Mouse (Mus musculus) CH12.LX (cell line): ENCODE results near the gene Mettl6. TPM values are rescaled to one million over a fixed set of nuclear protein-coding genes. Genes with fewer than 3 reads are reported as not detected.

Experiments
- DNase-seq: peaks from one replicate; pipeline ENCODE4 v3.0.0-alpha.2; 2013; ENCODE audit errors: extremely low read depth
- H3K27ac ChIP-seq: 2 replicates; pipeline ENCODE4 v1.5.1; 2012; ENCODE audit warnings: low read depth, mild to moderate bottlenecking, control low read depth, moderate library complexity; ENCODE audit not compliant: insufficient read depth
- H3K27me3 ChIP-seq: replicated peaks from 2 replicates; pipeline ENCODE3; 2012; ENCODE audit warnings: inconsistent platforms
- H3K36me3 ChIP-seq, 2 experiments: replicated peaks in 1 of 2; 2 replicates each; pipeline versions ENCODE3 to v1.6.1; 2012; ENCODE audit warnings: inconsistent platforms in 1 of 2, low read length in 1 of 2, mild to moderate bottlenecking in 1 of 2, mixed read lengths in 1 of 2, moderate library complexity in 1 of 2; ENCODE audit not compliant: control insufficient read depth in 1 of 2, insufficient read depth in 1 of 2
- H3K4me1 ChIP-seq, 2 experiments: 2 replicates each; pipeline ENCODE4 v1.6.1; 2012; ENCODE audit warnings: inconsistent platforms in 1 of 2, moderate library complexity in 1 of 2; ENCODE audit not compliant: insufficient read depth in 2 of 2, control insufficient read depth in 1 of 2
- H3K4me2 ChIP-seq: 2 replicates; pipeline ENCODE4 v1.6.1; 2012; ENCODE audit warnings: low read depth, mild to moderate bottlenecking, control low read depth; ENCODE audit not compliant: poor library complexity, insufficient read depth, severe bottlenecking
- H3K4me3 ChIP-seq, 3 experiments: fragments of 150-350 bp in 1 of 3; sonication (generic) in 1 of 3; replicated peaks in 1 of 3; 2 replicates each; pipeline versions ENCODE3 to v1.5.1; 2011 to 2012; ENCODE audit warnings: low read depth in 2 of 3, low read length in 2 of 3, mild to moderate bottlenecking in 2 of 3, moderate library complexity in 2 of 3, control low read depth in 1 of 3, improper control_type of control experiment in 1 of 3, inconsistent platforms in 1 of 3, mixed read lengths in 1 of 3; ENCODE audit not compliant: poor library complexity in 1 of 3
- H3K79me2 ChIP-seq: replicated peaks from 2 replicates; pipeline ENCODE4 v1.6.1; 2012; ENCODE audit warnings: mild to moderate bottlenecking, moderate library complexity; ENCODE audit not compliant: control insufficient read depth, poor library complexity, insufficient read depth, severe bottlenecking; ENCODE audit errors: extremely low read depth
- H3K9ac ChIP-seq: 2 replicates; pipeline ENCODE4 v1.6.1; 2012; ENCODE audit warnings: low read depth, mild to moderate bottlenecking, control low read depth, moderate library complexity; ENCODE audit not compliant: insufficient read depth
- H3K9me3 ChIP-seq: replicated peaks from 2 replicates; pipeline ENCODE3; 2012; ENCODE audit warnings: low read length, inconsistent platforms, mixed read lengths
- BHLHE40 ChIP-seq: IDR thresholded peaks from 2 replicates; pipeline ENCODE4 v1.6.1; 2011; ENCODE audit warnings: mild to moderate bottlenecking, low read depth, low read length, improper control_type of control experiment
- CHD1 ChIP-seq: IDR thresholded peaks from 2 replicates; pipeline ENCODE4 v1.6.1; 2012; ENCODE audit warnings: low read depth, low read length, improper control_type of control experiment, inconsistent platforms
- CHD2 ChIP-seq: IDR thresholded peaks from 2 replicates; pipeline ENCODE4 v1.6.1; 2011; ENCODE audit warnings: low read length, improper control_type of control experiment
- CTCF ChIP-seq, 2 experiments: IDR thresholded peaks in 1 of 2; conservative IDR thresholded peaks in 1 of 2; 2 replicates each; pipeline ENCODE4 v1.5.1; 2011 to 2012; ENCODE audit warnings: low read depth in 2 of 2, low read length in 2 of 2, improper control_type of control experiment in 1 of 2, inconsistent platforms in 1 of 2, mild to moderate bottlenecking in 1 of 2, moderate library complexity in 1 of 2
- E2F4 ChIP-seq: IDR thresholded peaks from 2 replicates; pipeline ENCODE4 v1.6.1; 2011; ENCODE audit warnings: low read depth, low read length, improper control_type of control experiment; ENCODE audit not compliant: insufficient replicate concordance
- EP300 ChIP-seq: IDR thresholded peaks from 2 replicates; pipeline ENCODE4 v1.6.1; 2011; ENCODE audit warnings: low read length, improper control_type of control experiment
- ETS1 ChIP-seq: conservative IDR thresholded peaks from 2 replicates; pipeline ENCODE4 v1.6.1; 2012; ENCODE audit warnings: low read depth, mild to moderate bottlenecking, inconsistent platforms, low read length, improper control_type of control experiment, moderate library complexity
- GABPA ChIP-seq: IDR thresholded peaks from 2 replicates; pipeline ENCODE4 v1.6.1; 2012; ENCODE audit warnings: low read depth, low read length, improper control_type of control experiment, inconsistent platforms; ENCODE audit not compliant: insufficient replicate concordance
- HCFC1 ChIP-seq: IDR thresholded peaks from 2 replicates; pipeline ENCODE4 v1.6.1; 2012; ENCODE audit warnings: low read depth, mild to moderate bottlenecking, inconsistent platforms, low read length, improper control_type of control experiment
- IRF4 ChIP-seq: IDR thresholded peaks from 2 replicates; pipeline ENCODE4 v1.6.1; 2014; ENCODE audit warnings: low read depth, mild to moderate bottlenecking, inconsistent platforms, low read length, improper control_type of control experiment
- JUN ChIP-seq: IDR thresholded peaks from 2 replicates; pipeline ENCODE4 v1.6.1; 2011; ENCODE audit warnings: low read depth, mild to moderate bottlenecking, low read length, improper control_type of control experiment, moderate library complexity; ENCODE audit not compliant: insufficient read depth
- KAT2A ChIP-seq: IDR thresholded peaks from 2 replicates; pipeline ENCODE4 v1.6.1; 2012; ENCODE audit warnings: low read length, improper control_type of control experiment, inconsistent platforms; ENCODE audit not compliant: insufficient replicate concordance
- MAFK ChIP-seq: IDR thresholded peaks from 2 replicates; pipeline ENCODE4 v1.6.1; 2011; ENCODE audit warnings: low read length, improper control_type of control experiment; ENCODE audit not compliant: insufficient replicate concordance
- MAX ChIP-seq: IDR thresholded peaks from 2 replicates; pipeline ENCODE4 v1.6.1; 2011; ENCODE audit warnings: low read length, improper control_type of control experiment
- MAZ ChIP-seq: IDR thresholded peaks from 2 replicates; pipeline ENCODE4 v1.6.1; 2012; ENCODE audit warnings: low read depth, mild to moderate bottlenecking, inconsistent platforms, low read length, improper control_type of control experiment, moderate library complexity
- MXI1 ChIP-seq: IDR thresholded peaks from 2 replicates; pipeline ENCODE4 v1.6.1; 2011; ENCODE audit warnings: mild to moderate bottlenecking, low read depth, low read length, improper control_type of control experiment
- MYC ChIP-seq: IDR thresholded peaks from 2 replicates; pipeline ENCODE4 v1.6.1; 2011; ENCODE audit warnings: low read depth, mild to moderate bottlenecking, improper control_type of control experiment, low read length
- NELFE ChIP-seq: IDR thresholded peaks from 2 replicates; pipeline ENCODE4 v1.6.1; 2011; ENCODE audit warnings: low read depth, low read length, improper control_type of control experiment
- NRF1 ChIP-seq: IDR thresholded peaks from 2 replicates; pipeline ENCODE4 v1.6.1; 2014; ENCODE audit warnings: low read depth, mild to moderate bottlenecking, inconsistent platforms, low read length, improper control_type of control experiment, moderate library complexity
- PAX5 ChIP-seq: IDR thresholded peaks from 2 replicates; pipeline ENCODE4 v1.6.1; 2012; ENCODE audit warnings: low read length, inconsistent platforms, mixed read lengths
- POLR2A ChIP-seq: IDR thresholded peaks from 2 replicates; pipeline ENCODE4 v1.6.1; 2011; ENCODE audit warnings: low read depth, mild to moderate bottlenecking, improper control_type of control experiment, low read length
- POLR2AphosphoS2 ChIP-seq: IDR thresholded peaks from 2 replicates; pipeline ENCODE4 v1.6.1; 2011; ENCODE audit warnings: low read depth, low read length, improper control_type of control experiment
- RAD21 ChIP-seq: IDR thresholded peaks from 2 replicates; pipeline ENCODE4 v1.6.1; 2011; ENCODE audit warnings: low read depth, mild to moderate bottlenecking, low read length, improper control_type of control experiment, moderate library complexity
- TBP ChIP-seq: conservative IDR thresholded peaks from 2 replicates; pipeline ENCODE4 v1.6.1; 2011; ENCODE audit warnings: low read depth, low read length, improper control_type of control experiment
- TCF12 ChIP-seq: IDR thresholded peaks from 2 replicates; pipeline ENCODE4 v1.6.1; 2014; ENCODE audit warnings: low read depth, mild to moderate bottlenecking, inconsistent platforms, low read length, improper control_type of control experiment
- UBTF ChIP-seq: IDR thresholded peaks from 2 replicates; pipeline ENCODE4 v1.6.1; 2012; ENCODE audit warnings: low read depth, mild to moderate bottlenecking, inconsistent platforms, low read length, improper control_type of control experiment, moderate library complexity
- USF1 ChIP-seq: IDR thresholded peaks from 2 replicates; pipeline ENCODE4 v1.6.1; 2014; ENCODE audit warnings: low read depth, mild to moderate bottlenecking, inconsistent platforms, low read length, improper control_type of control experiment
- USF2 ChIP-seq: conservative IDR thresholded peaks from 2 replicates; pipeline ENCODE4 v1.6.1; 2011; ENCODE audit warnings: low read depth, low read length, improper control_type of control experiment
- ZC3H11A ChIP-seq: IDR thresholded peaks from 2 replicates; pipeline ENCODE4 v1.6.1; 2012; ENCODE audit warnings: low read depth, mild to moderate bottlenecking, inconsistent platforms, low read length, improper control_type of control experiment
- ZKSCAN1 ChIP-seq: IDR thresholded peaks from 2 replicates; pipeline ENCODE4 v1.6.1; 2012; ENCODE audit warnings: low read depth, inconsistent platforms, low read length, improper control_type of control experiment, borderline replicate concordance
- ZMIZ1 ChIP-seq: IDR thresholded peaks from 2 replicates; pipeline ENCODE4 v1.6.1; 2012; ENCODE audit warnings: low read depth, mild to moderate bottlenecking, inconsistent platforms, low read length, improper control_type of control experiment
- ZNF384 ChIP-seq: IDR thresholded peaks from 2 replicates; pipeline ENCODE4 v1.6.1; 2012; ENCODE audit warnings: low read depth, low read length, improper control_type of control experiment, inconsistent platforms
- dilution Hi-C: fragments of 300-500 bp; cut with MboI; formaldehyde crosslinking; loops from 2 replicates; pipeline ENCODE4 v1.14.3; 2020; ENCODE audit warnings: low sequenced_read_pairs; ENCODE audit not compliant: extremely low pct_unique_long_range_greater_than_20kb, extremely low pct_ligation_motif_present
- in situ Hi-C: fragments of 300-500 bp; cut with MboI; formaldehyde crosslinking; loops from 3 replicates; pipeline ENCODE4 v1.14.3; 2019; ENCODE audit warnings: low sequenced_read_pairs, low pct_ligation_motif_present, low pct_unique_long_range_greater_than_20kb, mixed read lengths
- polyA plus RNA-seq: library from polyadenylated mRNA; unstranded; fragments of >175 nt; gene quantifications from 2 replicates; pipeline ENCODE4 v1.2.1, GENCODE M21; 2012; ENCODE audit warnings: low read depth; ENCODE audit not compliant: insufficient read length
- total RNA-seq, 2 experiments: library from RNA; depleted of rRNA; stranded (reverse); fragments of 300-350 nt in 1 of 2; fragments of >200 nt in 1 of 2; gene quantifications; 2 replicates each; pipeline ENCODE4 v1.2.3; 2012 to 2014

The Mettl6 gene
- total and polyA plus RNA-seq, 3 experiments = 38.2 to 122 (median 69.8) TPM

DNA sequence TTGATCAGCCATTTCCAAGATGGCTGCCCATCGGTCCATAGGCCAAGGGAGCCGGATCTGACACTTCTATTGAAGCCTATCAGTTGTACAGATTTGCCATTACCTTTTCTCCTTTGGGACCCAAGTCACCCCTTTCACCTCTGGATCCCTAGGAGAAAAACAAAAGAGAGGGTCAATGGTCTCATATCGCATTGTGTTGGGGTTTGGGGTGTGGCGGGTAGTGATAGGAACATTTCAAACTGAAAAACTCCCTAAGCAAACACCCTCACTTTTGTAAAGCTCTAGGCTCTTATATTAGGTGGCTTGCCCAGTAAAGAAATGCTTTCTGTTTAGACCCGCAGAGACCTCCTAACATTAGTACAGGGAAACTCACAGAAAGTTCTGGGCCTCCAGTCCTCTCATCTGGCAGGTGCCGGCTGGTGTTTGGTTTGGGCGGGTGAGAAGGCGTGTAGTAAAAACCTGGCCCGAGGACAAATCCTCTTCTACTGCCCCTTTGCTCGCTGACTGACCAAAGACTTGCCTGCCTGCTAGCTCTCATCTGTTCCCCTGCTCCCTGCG lies 49.1 kb upstream of the Mettl6 start:
- Histone ChIP-seq H3K4me3 (no peak overlapping the region), H3K4me2 (no peak overlapping the region), H3K9me3 (no peaks in the 10 kb centered on the region), H3K9ac (no peak overlapping the region), H3K79me2 (no peaks in the 10 kb centered on the region), H3K27me3 (no peaks in the 10 kb centered on the region), H3K36me3 (no peaks in the 10 kb centered on the region), H3K27ac (no peak overlapping the region), H3K4me1 (peaks cover 9 to 24% of the 10 kb centered on the region in 2 experiments)
- in situ Hi-C loops = no loop called here
- TF ChIP-seq E2F4 = no peak
- TF ChIP-seq USF2 = no peak
- TF ChIP-seq MXI1 = no peak
- TF ChIP-seq MAX = no peak
- TF ChIP-seq TBP = no peak
- dilution Hi-C loops = no loop called here
- no peak for DNase-seq

DNA sequence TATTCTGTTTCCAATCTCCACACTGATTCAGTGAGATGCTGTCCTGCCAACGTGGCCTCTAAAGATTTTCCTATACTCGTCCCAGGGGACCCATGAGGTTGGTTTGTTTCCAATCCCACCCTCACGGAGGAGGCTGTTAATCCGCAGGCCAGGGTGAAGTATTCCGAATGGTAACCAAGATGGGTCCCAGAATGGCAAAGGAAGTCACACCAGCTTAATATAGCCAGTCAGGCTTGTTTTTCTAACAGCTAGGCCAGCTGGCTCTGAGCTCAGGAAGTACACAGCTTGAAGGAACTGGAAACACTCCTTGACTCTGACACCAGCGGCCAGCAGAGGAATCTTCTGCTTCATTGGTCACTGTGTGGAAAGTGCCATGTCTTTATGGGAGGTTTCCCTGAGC lies 42.5 kb upstream of the Mettl6 start:
- in situ Hi-C loops = no loop called here
- dilution Hi-C loops = no loop called here
- Histone ChIP-seq H3K36me3 (no peaks in the 10 kb centered on the region), H3K4me3 (no peak overlapping the region), H3K9ac (no peak overlapping the region), H3K9me3 (no peaks in the 10 kb centered on the region), H3K79me2 (no peaks in the 10 kb centered on the region), H3K27me3 (no peaks in the 10 kb centered on the region), H3K27ac (peak overlapping the region; percentile 22; the same call in 1 of the 2 replicates), H3K4me1 (peaks cover 34 to 68% of the 10 kb centered on the region in 2 experiments), H3K4me2 (no peak overlapping the region)
- DNase-seq = peak; percentile 83
- no peak for TF ChIP-seq ZMIZ1
- peak; percentile 46; the same call in 1 of the 2 replicates for TF ChIP-seq ETS1
- TF ChIP-seq ZC3H11A = no peak
- TF ChIP-seq MAX = peak; percentile 43
- TF ChIP-seq HCFC1 = no peak; the same call in 1 of the 2 replicates
- no peak for TF ChIP-seq E2F4
- TF ChIP-seq RAD21 = no peak; the same call in 1 of the 2 replicates
- 0 out of 2 replicates have a peak, but pooled peaks have one; percentile 30 for TF ChIP-seq MXI1
- TF ChIP-seq CHD2 = no peak
- no peak for TF ChIP-seq GABPA
- no peak for TF ChIP-seq CTCF (conservative IDR thresholded peaks at IDR 0.05 in 1 of 2, IDR thresholded peaks at IDR 0.05 in 1 of 2; ENCODE audit: low read depth in 2 of 2, low read length in 2 of 2)
- no peak for TF ChIP-seq USF2
- no peak for TF ChIP-seq POLR2A
- no peak for TF ChIP-seq TBP
- no peak for TF ChIP-seq ZKSCAN1
- no peak for TF ChIP-seq KAT2A
- TF ChIP-seq MAFK = peak; percentile 23; the same call in 1 of the 2 replicates
- TF ChIP-seq BHLHE40 = peak; percentile 28; the same call in 1 of the 2 replicates
- no peak for TF ChIP-seq MAZ
- no peak for TF ChIP-seq UBTF
- TF ChIP-seq IRF4 = no peak
- no peak for TF ChIP-seq PAX5
- TF ChIP-seq NELFE = no peak
- peak; percentile 29; the same call in 1 of the 2 replicates for TF ChIP-seq TCF12
- TF ChIP-seq CHD1 = no peak
- peak; percentile 33; the same call in 1 of the 2 replicates for TF ChIP-seq MYC
- TF ChIP-seq POLR2AphosphoS2 = no peak
- TF ChIP-seq JUN = no peak
- TF ChIP-seq USF1 = no peak
- TF ChIP-seq EP300 = peak; percentile 75
- TF ChIP-seq ZNF384 = no peak
- TF ChIP-seq NRF1 = no peak
